Mouse (Mus musculus): ENCODE data around the gene Gabra5. TPM values are rescaled to one million over a fixed set of nuclear protein-coding genes. Genes with fewer than 3 reads are reported as not detected.

The Gabra5 gene
- polyA plus RNA-seq, 2 experiments = 0.22 to 0.29 TPM

DNA sequence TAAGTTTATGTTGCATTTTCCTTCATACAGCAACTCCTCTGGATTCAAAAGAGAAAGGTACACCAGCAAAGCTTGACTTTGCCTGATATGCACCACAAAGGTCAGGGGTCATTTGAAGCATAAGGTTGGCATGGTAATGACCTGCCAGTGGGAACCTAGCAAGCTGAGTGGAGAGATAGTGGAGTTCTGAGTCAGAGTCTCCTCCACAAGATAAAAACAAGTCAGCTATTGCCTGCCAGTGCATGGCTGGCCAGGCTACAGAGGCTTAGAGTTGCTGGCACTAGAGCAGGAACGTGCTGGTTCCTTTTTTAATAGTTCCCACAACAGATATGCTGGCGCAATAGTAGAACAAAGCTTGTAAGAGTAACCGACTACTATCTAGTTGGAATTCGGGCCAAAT lies 116.3 kb downstream of the Gabra5 start:
- H3K4me1 ChIP-seq (ENCODE audit: control insufficient read depth, insufficient read depth, low read length) = no peaks in the 10 kb centered on the region
- DNase-seq (ENCODE audit: low spot score) (no peak), ATAC-seq (ENCODE audit: low FRiP score, low read depth) (no peak)
- no peaks in the 10 kb centered on the region for H3K36me3 ChIP-seq (ENCODE audit: control insufficient read depth, insufficient read depth, low read length)
- no peak overlapping the region for H3K4me2 ChIP-seq (replicated peaks; ENCODE audit: low read depth, low read length, severe bottlenecking)
- H3K27ac ChIP-seq (replicated peaks; ENCODE audit: low read depth, low read length) = no peak overlapping the region
- H3K9ac ChIP-seq (ENCODE audit: low read depth, low read length, severe bottlenecking) = no peak overlapping the region
- no peaks in the 10 kb centered on the region for H3K9me3 ChIP-seq (ENCODE audit: control insufficient read depth, low read length)
- no peaks in the 10 kb centered on the region for H3K27me3 ChIP-seq (ENCODE audit: control insufficient read depth, insufficient read depth, low read length)
- no peak for TF ChIP-seq POLR2A (IDR thresholded peaks at IDR 0.05; ENCODE audit: borderline replicate concordance, extremely low read depth, insufficient read depth, insufficient read length)
- no peak overlapping the region for H3K4me3 ChIP-seq (replicated peaks; ENCODE audit: low read length)
- WGBS = 87% methylated on average over 4 of the region's 4 CpGs

- H3K36me3 ChIP-seq (ENCODE audit: control insufficient read depth, insufficient read depth, low read length) = no peaks in the 10 kb centered on the region
- WGBS = 37% methylated on average over 4 of the region's 4 CpGs
- TF ChIP-seq POLR2A (IDR thresholded peaks at IDR 0.05; ENCODE audit: borderline replicate concordance, extremely low read depth, insufficient read depth, insufficient read length) = no peak
Measured at GRCm38 (mm10) chr7:57390046-57390445, 119.8 kb downstream of the Gabra5 start.

GRCm38 (mm10) chr7:57387341-57387654 lies 122.6 kb downstream of the Gabra5 start:
- no peak for ATAC-seq (ENCODE audit: low FRiP score, low read depth)
- H3K27me3 ChIP-seq (ENCODE audit: control insufficient read depth, insufficient read depth, low read length) = peaks cover 27% of the 10 kb centered on the region
- peak overlapping the region; percentile 86 for H3K4me2 ChIP-seq (replicated peaks; ENCODE audit: low read depth, low read length, severe bottlenecking)
- peak overlapping the region; percentile 44 for H3K4me3 ChIP-seq (replicated peaks; ENCODE audit: low read length)
- peak overlapping the region; percentile 54; the same call in 1 of the 2 replicates for H3K9ac ChIP-seq (ENCODE audit: low read depth, low read length, severe bottlenecking)
- H3K36me3 ChIP-seq (ENCODE audit: control insufficient read depth, insufficient read depth, low read length) = no peaks in the 10 kb centered on the region
- WGBS = 18% methylated on average over 6 of the region's 6 CpGs
- no peak for DNase-seq (ENCODE audit: low spot score)
- H3K27ac ChIP-seq (replicated peaks; ENCODE audit: low read depth, low read length) = no peak overlapping the region
- no peaks in the 10 kb centered on the region for H3K4me1 ChIP-seq (ENCODE audit: control insufficient read depth, insufficient read depth, low read length)
- no peak for TF ChIP-seq POLR2A (IDR thresholded peaks at IDR 0.05; ENCODE audit: borderline replicate concordance, extremely low read depth, insufficient read depth, insufficient read length)
- no peaks in the 10 kb centered on the region for H3K9me3 ChIP-seq (ENCODE audit: control insufficient read depth, low read length)

More at GRCm38 (mm10) chr7:57390046-57390445, 119.8 kb downstream of the Gabra5 start:
- H3K27me3 ChIP-seq (ENCODE audit: control insufficient read depth, insufficient read depth, low read length) = peaks cover 27% of the 10 kb centered on the region
- no peak overlapping the region for H3K4me2 ChIP-seq (replicated peaks; ENCODE audit: low read depth, low read length, severe bottlenecking)
- H3K4me1 ChIP-seq (ENCODE audit: control insufficient read depth, insufficient read depth, low read length) = no peaks in the 10 kb centered on the region
- H3K9ac ChIP-seq (ENCODE audit: low read depth, low read length, severe bottlenecking) = no peak overlapping the region
- no peak overlapping the region for H3K4me3 ChIP-seq (replicated peaks; ENCODE audit: low read length)
- ATAC-seq (ENCODE audit: low FRiP score, low read depth) (no peak), DNase-seq (ENCODE audit: low spot score) (no peak)
- H3K9me3 ChIP-seq (ENCODE audit: control insufficient read depth, low read length) = no peaks in the 10 kb centered on the region
- H3K27ac ChIP-seq (replicated peaks; ENCODE audit: low read depth, low read length) = no peak overlapping the region

DNA sequence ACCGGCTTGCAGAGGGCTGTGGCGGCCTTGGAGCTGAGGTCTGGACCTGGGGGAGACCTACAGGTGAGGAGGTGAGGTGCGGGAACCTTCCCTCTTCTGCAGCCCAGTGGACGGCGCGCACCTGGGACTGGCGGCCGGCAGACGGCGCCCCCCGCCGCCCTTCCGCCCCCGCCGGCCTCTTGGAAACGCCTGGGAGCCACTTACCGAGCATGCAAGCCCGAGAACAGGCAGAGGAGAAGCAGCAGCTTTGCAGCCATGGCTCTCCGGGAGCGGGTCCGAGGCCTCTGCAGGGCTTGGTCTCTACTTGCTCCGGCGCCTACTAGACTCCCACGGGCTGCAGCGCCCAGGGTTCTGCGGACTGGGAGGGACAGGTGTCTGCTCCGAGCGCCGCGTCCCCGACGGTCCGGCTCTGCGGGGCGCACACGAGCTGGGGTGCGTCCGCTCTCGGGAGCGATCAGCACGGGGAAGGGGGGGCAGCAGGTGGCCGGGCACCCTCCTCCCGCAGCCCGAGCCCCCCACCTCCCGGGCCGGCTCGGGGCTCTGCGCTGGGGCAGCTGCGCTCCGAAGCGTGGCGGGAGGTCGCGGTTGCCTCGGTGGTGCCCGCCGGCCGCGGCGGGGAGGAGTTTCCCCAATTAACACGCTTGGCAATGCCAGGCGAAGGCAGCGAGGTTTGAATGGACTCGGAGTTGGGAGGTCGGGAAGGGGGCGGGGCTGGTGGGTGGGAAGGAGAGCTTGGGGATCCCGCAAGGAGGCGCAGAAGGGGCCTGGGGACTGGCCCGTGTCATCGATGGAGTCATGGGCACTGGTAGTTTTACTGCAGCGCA lies 123.1 kb downstream of the Gabra5 start, which contains the start of gene Gabrg3:
TSS of gene Gabrg3 (minus strand) at position 672 of the 824 bp plus-strand sequence.
- no peak within 1 kb of the TSS for H3K27ac ChIP-seq (replicated peaks; ENCODE audit: low read depth, low read length)
- peak within 1 kb of the TSS; percentile 44 for H3K4me3 ChIP-seq (replicated peaks; ENCODE audit: low read length)
- H3K9me3 ChIP-seq (ENCODE audit: control insufficient read depth, low read length) = no peaks in the 10 kb centered on the region
- peaks cover 27% of the 10 kb centered on the region for H3K27me3 ChIP-seq (ENCODE audit: control insufficient read depth, insufficient read depth, low read length)
- TF ChIP-seq POLR2A (IDR thresholded peaks at IDR 0.05; ENCODE audit: borderline replicate concordance, extremely low read depth, insufficient read depth, insufficient read length) = no peak
- no peaks in the 10 kb centered on the region for H3K4me1 ChIP-seq (ENCODE audit: control insufficient read depth, insufficient read depth, low read length)
- no peak for DNase-seq (ENCODE audit: low spot score)
- H3K36me3 ChIP-seq (ENCODE audit: control insufficient read depth, insufficient read depth, low read length) = no peaks in the 10 kb centered on the region
- ATAC-seq (ENCODE audit: low FRiP score, low read depth) = 0 out of 2 replicates have a peak, but pooled peaks have one; percentile 19
- WGBS = 2% methylated on average over 51 of the region's 71 CpGs
- H3K4me2 ChIP-seq (replicated peaks; ENCODE audit: low read depth, low read length, severe bottlenecking) = peak within 1 kb of the TSS; percentile 86
- H3K9ac ChIP-seq (ENCODE audit: low read depth, low read length, severe bottlenecking) = peak within 1 kb of the TSS; percentile 54

DNA sequence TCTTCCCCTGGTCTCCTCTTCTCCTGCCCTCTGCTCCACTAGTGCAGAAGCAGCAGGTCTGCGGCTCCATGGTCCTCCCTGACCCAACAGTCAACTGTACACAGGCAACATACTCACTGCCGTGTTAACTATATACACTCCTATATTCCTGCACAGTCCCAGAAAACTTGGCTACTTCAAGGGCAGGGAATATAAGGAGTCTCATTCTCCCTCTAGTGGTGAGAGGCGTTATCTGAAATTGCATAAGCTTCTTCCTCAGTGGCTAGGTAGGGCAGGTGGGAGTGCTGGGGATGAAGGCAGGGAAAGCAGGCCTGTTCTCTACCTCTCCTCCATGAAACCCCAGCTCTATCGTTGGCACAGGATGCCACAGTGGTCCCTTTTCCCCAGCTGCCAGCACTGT lies 125.7 kb downstream of the Gabra5 start:
- no peak for TF ChIP-seq POLR2A (IDR thresholded peaks at IDR 0.05; ENCODE audit: borderline replicate concordance, extremely low read depth, insufficient read depth, insufficient read length)
- WGBS = 24% methylated on average over 4 of the region's 4 CpGs
- DNase-seq (ENCODE audit: low spot score) = peak; percentile 66
- no peaks in the 10 kb centered on the region for H3K36me3 ChIP-seq (ENCODE audit: control insufficient read depth, insufficient read depth, low read length)
- no peaks in the 10 kb centered on the region for H3K9me3 ChIP-seq (ENCODE audit: control insufficient read depth, low read length)
- no peak for ATAC-seq (ENCODE audit: low FRiP score, low read depth)
- peaks cover 27% of the 10 kb centered on the region for H3K27me3 ChIP-seq (ENCODE audit: control insufficient read depth, insufficient read depth, low read length)
- H3K4me2 ChIP-seq (replicated peaks; ENCODE audit: low read depth, low read length, severe bottlenecking) = no peak overlapping the region
- no peak overlapping the region for H3K27ac ChIP-seq (replicated peaks; ENCODE audit: low read depth, low read length)
- no peak overlapping the region for H3K9ac ChIP-seq (ENCODE audit: low read depth, low read length, severe bottlenecking)
- H3K4me1 ChIP-seq (ENCODE audit: control insufficient read depth, insufficient read depth, low read length) = no peaks in the 10 kb centered on the region
- H3K4me3 ChIP-seq (replicated peaks; ENCODE audit: low read length) = no peak overlapping the region

All from limb, embryonic 14.5 days (tissue).